Mouse (Mus musculus) neural tube, embryonic 12.5 days (tissue): Measurements from ENCODE around the gene Grk5. TPM values are rescaled to one million over a fixed set of nuclear protein-coding genes. Genes with fewer than 3 reads are reported as not detected.
A peak's percentile ranks its signal among the peaks of the same experiment; 100 is the strongest.

Source experiments
- ATAC-seq: fragments of 200-750 bp; cut with Nextera tagmentation; 2 replicates; pipeline ENCODE4 v1.8.0; 2017; ENCODE audit warnings: low read depth, mild to moderate bottlenecking, moderate TSS enrichment, moderate library complexity; ENCODE audit not compliant: low FRiP score
- H3K27ac ChIP-seq: fragments of 300-500 bp; sonication (generic); 2 replicates; pipeline ENCODE4 v1.5.1; 2016
- H3K27me3 ChIP-seq: fragments of 300-500 bp; sonication (generic); replicated peaks from 2 replicates; pipeline ENCODE4 v1.6.1; 2016; ENCODE audit warnings: mild to moderate bottlenecking
- H3K36me3 ChIP-seq: fragments of 300-500 bp; sonication (generic); 2 replicates; pipeline ENCODE4 v1.6.1; 2016; ENCODE audit warnings: mild to moderate bottlenecking
- H3K4me1 ChIP-seq: fragments of 300-500 bp; sonication (generic); 2 replicates; pipeline ENCODE4 v1.6.1; 2016
- H3K4me2 ChIP-seq: fragments of 300-500 bp; sonication (generic); replicated peaks from 2 replicates; pipeline ENCODE4 v1.6.1; 2016; ENCODE audit warnings: mild to moderate bottlenecking
- H3K4me3 ChIP-seq: fragments of 300-500 bp; sonication (generic); 2 replicates; pipeline ENCODE4 v1.5.1; 2016
- H3K9ac ChIP-seq: fragments of 300-500 bp; sonication (generic); 2 replicates; pipeline ENCODE4 v1.6.1; 2016; ENCODE audit warnings: mild to moderate bottlenecking
- H3K9me3 ChIP-seq: fragments of 300-500 bp; sonication (generic); 2 replicates; pipeline ENCODE4 v1.6.1; 2016; ENCODE audit warnings: mild to moderate bottlenecking
- WGBS: fragments of 180-500 bp; shearing (Covaris S2); methylation state at CpG from one replicate; pipeline ENCODE4 v1.1.7; 2016; 5-methylcytosine and 5-hydroxymethylcytosine counted together
- polyA plus RNA-seq: library from polyadenylated mRNA; unstranded; fragments of >200 nt; fragmentation: Nextera tagmentation; extraction: Ambion mirVana; gene quantifications from 2 replicates; pipeline ENCODE4 v1.2.1, GENCODE M21; 2016

Gene Grk5
- polyA plus RNA-seq, 1 experiment from 2014 or later: 2.8 TPM

DNA sequence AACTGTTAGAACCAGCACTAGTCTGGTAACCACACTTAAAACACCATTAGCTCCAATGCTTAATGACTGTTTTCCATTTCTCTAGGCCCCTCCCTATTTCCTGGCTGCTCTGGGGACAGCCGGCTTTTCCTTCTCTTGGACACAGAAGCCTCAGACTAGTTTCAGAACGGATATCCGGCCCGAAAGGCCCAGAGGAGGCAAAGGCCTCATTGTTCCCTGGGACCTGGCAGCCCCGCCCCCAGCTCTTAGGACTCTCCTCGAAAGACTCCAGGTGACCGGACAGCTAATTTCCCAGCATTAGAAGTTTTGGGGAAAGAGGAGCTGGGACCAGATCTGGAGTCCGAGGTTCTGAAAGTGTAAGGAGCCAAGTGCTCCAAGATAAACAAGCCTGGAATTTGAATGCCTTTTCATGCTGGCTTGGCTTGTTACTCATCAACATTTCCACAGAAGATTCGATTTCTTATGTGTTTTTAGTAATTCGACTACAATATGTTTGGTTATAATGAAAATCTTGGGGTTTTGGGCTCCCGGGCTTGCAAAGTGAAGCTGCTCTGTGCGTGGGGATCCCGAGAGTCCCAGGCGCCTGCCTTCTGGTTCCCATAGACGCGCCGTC lies 342 bp upstream of the Grk5 start:
- peak overlapping the region; percentile 65 for H3K4me2 ChIP-seq
- WGBS: 3% methylated on average over 17 of the region's 17 CpGs
- peak; percentile 10 for ATAC-seq

DNA sequence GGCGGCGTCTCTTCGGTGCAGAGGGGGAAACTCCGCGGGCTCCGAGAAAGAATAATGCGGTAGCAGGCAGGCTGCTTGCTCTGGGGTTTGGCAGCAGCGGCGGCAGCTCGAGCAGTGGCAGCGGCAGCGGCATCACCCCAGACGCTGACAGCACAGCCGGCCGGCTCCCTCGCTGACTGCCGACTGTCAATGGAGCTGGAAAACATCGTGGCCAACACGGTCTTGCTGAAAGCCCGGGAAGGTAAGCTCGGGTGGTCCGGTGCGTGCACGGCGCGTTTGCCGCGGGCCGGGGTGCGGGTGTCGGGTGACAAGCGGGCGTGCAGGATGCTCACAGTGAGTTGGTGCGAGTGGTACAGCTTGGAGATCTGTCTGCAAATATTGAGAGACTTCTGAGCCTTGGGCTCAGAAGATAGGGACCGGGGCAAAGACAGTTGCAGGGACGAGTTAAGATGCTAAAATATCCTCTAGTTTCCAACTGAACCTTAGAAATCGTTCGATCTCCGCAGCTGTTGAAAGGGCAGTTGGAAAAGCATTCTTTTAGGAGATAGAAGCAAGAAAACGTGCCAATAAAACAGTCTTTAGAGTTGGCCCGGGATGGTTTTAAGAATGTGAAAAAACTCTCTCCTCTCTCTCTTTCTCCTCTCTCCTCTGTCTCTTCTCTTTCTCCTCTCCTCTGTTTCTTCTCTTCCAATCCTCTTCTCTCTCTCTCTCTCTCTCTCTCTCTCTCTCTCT lies 1.0 kb downstream of the Grk5 start:
- Histone ChIP-seq H3K36me3 (no peaks in the 10 kb centered on the region), H3K4me1 (0 out of 2 replicates have a peak, but pooled peaks cover 14% of the 10 kb centered on the region), H3K27me3 (no peaks in the 10 kb centered on the region), H3K9me3 (no peaks in the 10 kb centered on the region), H3K27ac (peak overlapping the region; percentile 87), H3K4me2 (peak overlapping the region; percentile 65), H3K9ac (peak overlapping the region; percentile 83), H3K4me3 (peak overlapping the region; percentile 74)
- ATAC-seq: peak; percentile 65
- under 1% methylated on average over 41 of the region's 41 CpGs for WGBS

More for the DNA sequence above, 342 bp upstream of the Grk5 start:
- Histone ChIP-seq H3K27ac (no peak overlapping the region), H3K4me1 (0 out of 2 replicates have a peak, but pooled peaks cover 14% of the 10 kb centered on the region), H3K4me3 (peak overlapping the region; percentile 74), H3K9me3 (no peaks in the 10 kb centered on the region), H3K36me3 (no peaks in the 10 kb centered on the region), H3K27me3 (no peaks in the 10 kb centered on the region), H3K9ac (peak overlapping the region; percentile 83; the same call in 1 of the 2 replicates)

DNA sequence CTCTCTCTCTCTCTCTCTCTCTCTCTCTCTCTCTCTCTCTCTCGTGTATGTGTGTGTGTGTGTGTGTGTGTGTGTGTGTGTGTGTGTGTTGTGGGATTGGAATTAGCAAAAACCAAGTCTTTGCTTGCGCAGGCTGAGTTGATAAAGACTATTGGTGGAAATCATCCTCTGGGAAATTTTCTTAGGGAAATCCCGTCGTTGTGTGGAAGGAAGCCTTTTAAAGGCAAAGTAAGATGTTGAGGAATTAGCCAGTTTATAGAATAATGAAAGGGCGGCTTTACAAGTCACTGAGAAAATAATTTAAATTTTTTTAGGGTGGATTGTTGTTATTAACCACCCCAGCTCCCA lies 1.5 kb downstream of the Grk5 start:
- no peaks in the 10 kb centered on the region for H3K36me3 ChIP-seq
- H3K9me3 ChIP-seq: no peaks in the 10 kb centered on the region
- peak overlapping the region; percentile 74 for H3K4me3 ChIP-seq
- 12% methylated on average over 4 of the region's 5 CpGs for WGBS
- H3K4me1 ChIP-seq: 0 out of 2 replicates have a peak, but pooled peaks cover 14% of the 10 kb centered on the region
- peak overlapping the region; percentile 83; the same call in 1 of the 2 replicates for H3K9ac ChIP-seq
- peak overlapping the region; percentile 65 for H3K4me2 ChIP-seq
- no peak for ATAC-seq
- H3K27me3 ChIP-seq: no peaks in the 10 kb centered on the region
- no peak overlapping the region for H3K27ac ChIP-seq

DNA sequence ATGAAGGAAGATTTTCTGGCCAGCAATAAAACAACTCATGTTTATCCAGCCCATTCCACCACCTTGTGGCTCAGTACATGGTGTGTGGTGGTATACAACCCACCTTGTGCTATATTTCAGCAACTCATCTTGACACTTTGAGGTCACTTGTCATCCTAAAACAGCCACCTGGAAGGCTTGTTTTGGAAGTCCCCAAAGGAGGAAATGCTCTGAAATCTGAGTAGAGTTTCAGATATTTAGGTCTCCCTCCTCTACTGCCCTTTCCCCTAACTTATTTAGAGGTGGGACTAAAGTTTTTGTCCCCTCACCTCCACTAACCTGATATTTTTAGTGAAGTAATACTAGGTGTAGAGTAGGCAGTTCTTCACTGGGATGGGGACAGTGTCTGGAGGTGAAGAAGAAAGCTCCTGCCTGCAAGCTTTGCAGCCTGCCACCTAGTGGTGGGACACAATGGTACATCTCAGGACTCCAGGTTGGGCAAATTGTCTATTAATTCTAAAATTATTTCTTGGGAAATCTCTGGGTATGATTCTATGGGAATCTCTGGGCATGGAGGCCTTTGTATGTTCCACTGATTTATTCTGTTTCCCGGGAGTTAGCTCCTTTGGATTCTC lies 2.5 kb downstream of the Grk5 start:
- H3K9me3 ChIP-seq: no peaks in the 10 kb centered on the region
- H3K4me1 ChIP-seq: 0 out of 2 replicates have a peak, but pooled peaks cover 14% of the 10 kb centered on the region
- no peaks in the 10 kb centered on the region for H3K27me3 ChIP-seq
- no peak for ATAC-seq
- no peaks in the 10 kb centered on the region for H3K36me3 ChIP-seq
- H3K27ac ChIP-seq: no peak overlapping the region
- 32% methylated on average over 1 of the region's 1 CpGs for whole genome bisulfite sequencing
- no peak overlapping the region for H3K9ac ChIP-seq
- peak overlapping the region; percentile 65 for H3K4me2 ChIP-seq
- no peak overlapping the region for H3K4me3 ChIP-seq

DNA sequence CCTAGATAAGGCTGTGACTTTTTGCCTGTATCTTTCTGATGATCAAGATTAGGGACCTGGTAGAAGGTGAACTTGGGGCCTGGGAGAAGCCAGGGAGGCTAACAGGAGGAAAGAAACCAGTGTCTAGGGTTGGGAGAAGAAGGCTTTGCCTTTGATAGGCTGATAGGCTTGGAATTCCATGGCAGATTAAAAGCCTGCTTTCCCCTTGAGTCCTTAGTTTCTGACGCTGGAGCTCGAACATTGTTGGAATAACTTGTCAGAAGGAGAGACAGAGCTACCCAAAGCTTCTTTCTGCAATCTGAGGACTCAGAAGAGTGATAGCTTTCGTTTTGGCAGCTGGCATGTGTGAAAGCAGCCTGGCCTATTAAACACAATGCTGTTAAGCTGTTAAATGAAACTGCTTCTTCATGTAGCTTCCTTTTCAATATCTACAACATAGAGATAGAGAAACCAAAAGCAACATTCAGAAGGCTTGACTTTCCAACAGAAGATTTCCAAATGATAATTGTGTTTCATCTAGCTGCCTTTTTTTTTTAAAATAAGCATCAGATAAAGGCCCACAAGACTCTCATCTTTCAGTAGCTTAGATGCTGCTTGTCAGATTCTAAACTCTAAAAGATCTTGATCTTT lies 5.8 kb downstream of the Grk5 start:
- Histone ChIP-seq H3K27me3 (no peaks in the 10 kb centered on the region), H3K9ac (no peak overlapping the region), H3K36me3 (no peaks in the 10 kb centered on the region), H3K27ac (no peak overlapping the region), H3K4me1 (0 out of 2 replicates have a peak, but pooled peaks cover 9% of the 10 kb centered on the region), H3K4me3 (no peak overlapping the region), H3K9me3 (no peaks in the 10 kb centered on the region), H3K4me2 (no peak overlapping the region)
- no peak for ATAC-seq
- 48% methylated on average over 3 of the region's 3 CpGs for WGBS

DNA sequence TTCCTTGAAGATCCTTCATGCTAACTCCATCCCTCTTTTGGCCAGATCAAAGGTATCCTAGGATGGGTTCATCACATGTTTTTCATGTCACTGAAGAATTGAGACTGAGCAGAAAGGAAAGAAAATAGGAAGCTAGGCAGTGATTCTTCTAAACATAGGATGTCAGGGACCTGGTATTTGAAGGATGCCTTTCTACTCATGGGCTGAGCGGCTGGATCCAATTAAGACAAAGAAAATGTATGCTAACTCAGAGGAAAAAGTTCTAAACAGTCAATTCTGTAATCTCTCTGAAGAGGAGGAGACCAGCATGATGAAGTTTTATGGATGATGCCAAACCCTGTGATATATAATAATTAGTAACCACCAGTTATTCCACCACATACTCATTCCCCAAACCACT lies 13.6 kb downstream of the Grk5 start:
- H3K36me3 ChIP-seq: no peaks in the 10 kb centered on the region
- no peak overlapping the region for H3K4me3 ChIP-seq
- no peak overlapping the region for H3K27ac ChIP-seq
- WGBS: 90% methylated on average over 1 of the region's 1 CpGs
- no peak overlapping the region for H3K4me2 ChIP-seq
- H3K27me3 ChIP-seq: no peaks in the 10 kb centered on the region
- ATAC-seq: no peak
- H3K9me3 ChIP-seq: no peaks in the 10 kb centered on the region
- H3K4me1 ChIP-seq: no peaks in the 10 kb centered on the region
- no peak overlapping the region for H3K9ac ChIP-seq

DNA sequence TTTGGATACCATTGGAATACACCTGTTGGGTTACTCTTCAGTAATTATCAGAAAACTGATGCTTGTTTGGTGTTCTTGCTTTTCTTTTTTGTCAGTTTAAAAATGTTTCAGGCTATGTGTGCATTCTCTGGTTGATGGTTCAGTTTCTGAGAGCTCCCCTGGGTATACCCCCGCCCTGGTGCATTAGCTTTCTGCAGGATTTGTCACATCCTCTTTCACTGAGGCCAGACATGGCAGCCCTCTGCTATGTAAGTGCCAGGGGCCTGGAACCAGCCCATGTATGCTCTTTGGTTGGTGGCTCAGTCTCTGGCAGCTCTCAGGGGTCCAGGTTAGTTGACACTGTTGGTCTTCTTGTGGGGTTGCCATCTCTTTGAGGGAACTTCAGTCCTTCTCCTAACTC lies 14.4 kb downstream of the Grk5 start:
- H3K4me3 ChIP-seq: no peak overlapping the region
- no peak overlapping the region for H3K9ac ChIP-seq
- no peak overlapping the region for H3K27ac ChIP-seq
- no peaks in the 10 kb centered on the region for H3K27me3 ChIP-seq
- H3K36me3 ChIP-seq: no peaks in the 10 kb centered on the region
- H3K4me2 ChIP-seq: no peak overlapping the region
- no peaks in the 10 kb centered on the region for H3K9me3 ChIP-seq
- H3K4me1 ChIP-seq: no peaks in the 10 kb centered on the region
- 92% methylated on average over 1 of the region's 1 CpGs for WGBS
- no peak for ATAC-seq

DNA sequence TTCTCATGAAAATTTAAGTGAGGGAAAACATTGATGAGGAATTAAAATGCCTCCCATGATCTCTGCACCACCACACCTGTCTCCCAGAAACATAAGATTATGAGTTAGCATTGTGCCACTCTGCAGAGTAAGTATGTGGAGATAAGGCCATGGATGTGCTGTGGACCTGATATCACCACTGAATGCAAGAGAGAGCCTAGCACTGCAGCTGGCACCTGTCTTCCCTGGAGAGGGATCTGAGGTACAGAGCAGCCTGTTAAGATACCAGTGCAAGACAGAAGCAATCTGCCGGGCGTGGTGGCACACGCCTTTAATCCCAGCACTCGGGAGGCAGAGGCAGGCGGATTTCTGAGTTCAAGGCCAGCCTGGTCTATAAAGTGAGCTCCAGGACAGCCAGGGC lies 15.9 kb downstream of the Grk5 start:
- Histone ChIP-seq H3K9ac (no peak overlapping the region), H3K4me2 (no peak overlapping the region), H3K9me3 (no peaks in the 10 kb centered on the region), H3K27me3 (no peaks in the 10 kb centered on the region), H3K4me1 (no peaks in the 10 kb centered on the region), H3K4me3 (no peak overlapping the region), H3K36me3 (no peaks in the 10 kb centered on the region), H3K27ac (no peak overlapping the region)
- no peak for ATAC-seq
- 93% methylated on average over 5 of the region's 5 CpGs for WGBS

DNA sequence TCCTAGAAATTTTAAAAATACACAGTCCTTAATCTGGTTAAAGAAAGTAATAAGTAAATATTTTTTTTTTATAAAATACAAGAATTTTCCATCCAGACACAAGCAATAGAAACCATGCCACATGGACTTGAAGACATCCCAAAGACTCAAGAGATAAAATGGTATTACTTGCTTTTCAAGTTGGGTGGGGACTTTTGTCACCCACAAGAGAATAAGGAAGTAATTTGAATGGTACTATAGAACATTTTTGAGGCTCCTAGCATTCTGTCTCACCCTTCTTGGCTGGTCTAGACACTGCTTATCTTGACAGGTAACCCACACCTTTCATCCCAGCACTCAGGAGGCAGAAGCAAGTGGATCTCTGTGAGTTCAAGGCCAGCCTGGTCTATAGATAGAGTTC lies 20.8 kb downstream of the Grk5 start:
- no peak for ATAC-seq
- no peaks in the 10 kb centered on the region for H3K4me1 ChIP-seq
- H3K4me3 ChIP-seq: no peak overlapping the region
- no peak overlapping the region for H3K4me2 ChIP-seq
- no peaks in the 10 kb centered on the region for H3K9me3 ChIP-seq
- no peaks in the 10 kb centered on the region for H3K36me3 ChIP-seq
- H3K27me3 ChIP-seq: no peaks in the 10 kb centered on the region
- H3K27ac ChIP-seq: no peak overlapping the region
- H3K9ac ChIP-seq: no peak overlapping the region

DNA sequence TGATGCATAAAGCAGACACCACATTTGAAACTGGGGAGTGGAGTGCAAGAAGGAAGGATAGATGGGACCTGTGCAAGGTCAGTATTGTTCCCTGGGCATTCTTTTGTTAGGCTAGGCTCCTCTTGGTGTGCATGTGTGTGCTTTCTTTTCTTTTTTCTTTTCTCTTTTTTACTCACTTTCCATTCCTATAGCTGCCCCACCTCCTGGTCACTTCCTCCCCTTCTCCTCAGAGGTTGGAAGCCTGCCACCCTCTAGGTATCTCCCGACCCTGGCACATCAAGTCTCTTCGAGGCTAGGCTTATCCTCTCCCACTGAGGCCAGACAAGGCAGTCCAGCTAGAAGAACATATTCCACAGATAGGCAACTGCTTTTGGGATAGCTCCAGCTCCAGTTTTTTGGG lies 22.1 kb downstream of the Grk5 start:
- WGBS: 78% methylated on average over 2 of the region's 2 CpGs
- no peak overlapping the region for H3K27ac ChIP-seq
- no peak for ATAC-seq
- H3K9ac ChIP-seq: no peak overlapping the region
- no peak overlapping the region for H3K4me3 ChIP-seq
- no peaks in the 10 kb centered on the region for H3K4me1 ChIP-seq
- no peaks in the 10 kb centered on the region for H3K36me3 ChIP-seq
- no peak overlapping the region for H3K4me2 ChIP-seq
- no peaks in the 10 kb centered on the region for H3K9me3 ChIP-seq
- no peaks in the 10 kb centered on the region for H3K27me3 ChIP-seq

DNA sequence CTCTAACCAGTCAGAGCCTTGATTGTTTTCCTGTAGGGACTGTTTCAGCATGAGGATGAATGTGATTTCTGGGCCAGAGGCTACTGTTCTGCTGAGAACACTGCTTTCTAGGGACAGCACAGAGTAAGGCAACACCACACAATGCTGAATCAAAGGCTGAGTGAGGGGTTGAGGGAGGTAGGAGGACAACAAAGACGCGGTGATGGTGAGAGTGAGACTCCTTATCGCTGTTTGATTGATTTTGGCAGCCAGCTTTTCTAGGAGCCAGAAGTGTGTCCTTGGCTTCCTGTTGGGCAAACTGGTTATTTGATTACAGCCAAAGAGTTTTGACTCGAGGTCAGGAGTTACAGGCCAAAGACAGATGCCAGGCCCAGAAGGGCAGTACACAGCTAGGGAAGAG lies 25.7 kb downstream of the Grk5 start:
- no peak overlapping the region for H3K27ac ChIP-seq
- no peaks in the 10 kb centered on the region for H3K36me3 ChIP-seq
- H3K9me3 ChIP-seq: no peaks in the 10 kb centered on the region
- ATAC-seq: no peak
- no peak overlapping the region for H3K4me2 ChIP-seq
- no peak overlapping the region for H3K9ac ChIP-seq
- no peak overlapping the region for H3K4me3 ChIP-seq
- no peaks in the 10 kb centered on the region for H3K4me1 ChIP-seq
- WGBS: 78% methylated on average over 4 of the region's 4 CpGs
- no peaks in the 10 kb centered on the region for H3K27me3 ChIP-seq

DNA sequence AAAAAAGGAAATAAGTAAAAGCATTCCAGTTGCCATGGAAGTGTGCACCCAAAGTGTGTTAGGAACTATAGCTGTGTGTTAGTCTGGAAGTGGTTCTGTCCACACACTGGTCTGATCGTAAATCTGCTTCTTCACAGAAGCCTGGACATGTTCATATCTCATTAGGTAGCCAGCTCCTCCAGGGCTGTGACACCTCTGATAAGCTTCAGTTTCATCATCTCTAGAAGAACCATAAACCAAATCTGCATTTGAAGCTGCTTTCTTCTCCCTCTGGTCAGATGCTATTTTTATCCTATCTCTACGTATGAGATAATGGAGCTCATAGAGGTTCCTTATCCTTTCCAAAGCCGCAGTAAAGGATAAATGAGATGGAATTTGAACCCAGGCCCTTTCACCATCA lies 26.3 kb downstream of the Grk5 start:
- Histone ChIP-seq H3K27me3 (no peaks in the 10 kb centered on the region), H3K36me3 (no peaks in the 10 kb centered on the region), H3K9ac (no peak overlapping the region), H3K4me3 (no peak overlapping the region), H3K27ac (no peak overlapping the region), H3K4me1 (no peaks in the 10 kb centered on the region), H3K4me2 (no peak overlapping the region), H3K9me3 (no peaks in the 10 kb centered on the region)
- ATAC-seq: no peak
- 90% methylated on average over 3 of the region's 3 CpGs for WGBS
